Mouse (Mus musculus): ENCODE results near the gene Epb41l5.

DNA sequence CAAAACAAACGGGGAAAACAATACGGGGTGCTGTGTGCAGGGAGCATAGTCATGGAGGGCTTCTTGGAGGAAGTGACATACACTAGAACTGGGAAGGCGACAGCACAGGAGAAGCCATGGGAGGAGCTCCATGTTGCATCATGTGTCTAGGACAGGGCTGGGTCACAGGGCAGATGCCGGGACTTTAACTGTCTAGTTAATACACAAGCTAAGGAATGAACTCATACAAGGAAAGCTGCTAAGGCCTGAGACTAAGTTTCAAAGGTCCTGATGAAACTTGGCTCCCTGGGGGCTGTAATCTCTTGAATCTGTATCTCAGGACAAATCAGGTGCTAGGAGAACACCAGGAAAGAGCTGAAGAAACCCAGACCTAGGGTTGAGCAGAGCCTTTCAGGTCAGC lies 126.1 kb downstream of the Epb41l5 start:
- TF ChIP-seq CTCF (IDR thresholded peaks at IDR 0.05; ENCODE audit: low read depth) (no peak), EP300 (IDR thresholded peaks at IDR 0.05; ENCODE audit: low read depth) (no peak)

Measured in liver, embryonic 14.5 days (tissue).